Mouse (Mus musculus) ES-E14 (cell line): Measurements from ENCODE around the gene Klk1b5.

Experiments used
- MAFK ChIP-seq: IDR thresholded peaks from 2 replicates; pipeline ENCODE4 v1.6.1; 2014; ENCODE audit warnings: mild to moderate bottlenecking, low read depth, low read length, inconsistent platforms; ENCODE audit not compliant: insufficient read depth
- ZC3H11A ChIP-seq: IDR thresholded peaks from 2 replicates; pipeline ENCODE4 v1.6.1; 2012; ENCODE audit warnings: low read depth, mild to moderate bottlenecking, inconsistent platforms, low read length, borderline replicate concordance

DNA sequence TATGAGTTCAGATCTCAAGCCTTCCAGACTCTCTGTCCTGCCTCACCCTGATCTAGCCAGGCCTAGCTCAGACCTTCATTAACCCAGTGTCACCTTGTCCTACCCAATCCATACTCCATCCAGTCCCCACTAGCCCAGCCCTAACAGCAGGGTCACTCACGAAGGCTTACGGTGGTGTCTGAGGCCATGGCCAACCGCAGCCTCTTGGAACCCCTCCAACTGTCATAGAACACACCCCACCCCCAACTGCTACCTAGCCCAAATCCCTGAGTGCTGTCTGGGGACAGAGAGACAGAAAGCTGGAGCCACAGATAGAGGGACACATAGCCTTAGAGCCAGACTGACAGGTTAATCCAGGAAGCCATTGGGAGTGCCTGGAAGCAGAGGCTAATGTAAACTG lies 20.2 kb downstream of the Klk1b5 start, which contains the start of gene Gm36864:
- TF ChIP-seq MAFK: no peak
- no peak for TF ChIP-seq ZC3H11A
